Mouse (Mus musculus): Measurements from ENCODE around the gene Ppil1.

DNA sequence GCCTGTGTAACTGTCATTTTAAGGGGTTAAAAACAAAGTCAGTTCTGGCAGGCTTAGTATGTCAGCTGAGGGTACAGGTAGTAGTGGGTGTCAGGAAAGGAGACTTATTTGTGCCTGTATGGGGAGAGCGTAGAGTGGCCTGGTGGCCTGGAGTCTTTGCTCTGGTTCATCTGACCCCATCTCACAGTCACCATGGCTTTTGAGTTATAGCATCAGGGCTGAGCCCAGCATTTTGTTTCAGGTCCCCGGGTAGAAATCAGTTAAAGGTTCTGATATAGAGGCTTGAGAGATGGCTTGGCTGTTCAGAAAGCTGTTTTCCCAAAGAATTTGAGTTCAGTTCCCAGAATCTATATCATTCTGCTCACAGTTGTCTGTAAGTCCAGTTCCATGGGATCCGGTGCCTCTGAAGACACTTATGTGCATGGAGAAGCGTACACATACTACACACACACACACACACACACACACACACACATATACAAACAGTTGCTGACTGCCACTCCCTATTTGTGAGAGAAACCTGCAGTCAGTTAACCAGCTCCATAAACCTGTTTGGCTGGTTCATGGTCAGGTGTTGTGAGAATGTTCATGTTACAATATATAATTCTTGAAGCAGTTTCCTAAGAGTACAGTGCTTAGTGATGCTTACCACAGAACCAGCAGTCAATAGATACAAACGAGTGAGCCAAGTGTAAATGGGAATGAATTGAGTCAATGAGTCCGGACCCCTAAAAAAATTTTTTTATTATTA lies 4.1 kb upstream of the Ppil1 start:
- TF ChIP-seq CTCF (IDR thresholded peaks at IDR 0.05; ENCODE audit: extremely low read depth, insufficient read length, insufficient replicate concordance, low read depth, low read length) = no peak
- TF ChIP-seq POLR2A (IDR thresholded peaks at IDR 0.05; ENCODE audit: low read depth, low read length) = no peak
